Mouse (Mus musculus): ENCODE measurements around the gene Myo1h.

Gene Myo1h

DNA sequence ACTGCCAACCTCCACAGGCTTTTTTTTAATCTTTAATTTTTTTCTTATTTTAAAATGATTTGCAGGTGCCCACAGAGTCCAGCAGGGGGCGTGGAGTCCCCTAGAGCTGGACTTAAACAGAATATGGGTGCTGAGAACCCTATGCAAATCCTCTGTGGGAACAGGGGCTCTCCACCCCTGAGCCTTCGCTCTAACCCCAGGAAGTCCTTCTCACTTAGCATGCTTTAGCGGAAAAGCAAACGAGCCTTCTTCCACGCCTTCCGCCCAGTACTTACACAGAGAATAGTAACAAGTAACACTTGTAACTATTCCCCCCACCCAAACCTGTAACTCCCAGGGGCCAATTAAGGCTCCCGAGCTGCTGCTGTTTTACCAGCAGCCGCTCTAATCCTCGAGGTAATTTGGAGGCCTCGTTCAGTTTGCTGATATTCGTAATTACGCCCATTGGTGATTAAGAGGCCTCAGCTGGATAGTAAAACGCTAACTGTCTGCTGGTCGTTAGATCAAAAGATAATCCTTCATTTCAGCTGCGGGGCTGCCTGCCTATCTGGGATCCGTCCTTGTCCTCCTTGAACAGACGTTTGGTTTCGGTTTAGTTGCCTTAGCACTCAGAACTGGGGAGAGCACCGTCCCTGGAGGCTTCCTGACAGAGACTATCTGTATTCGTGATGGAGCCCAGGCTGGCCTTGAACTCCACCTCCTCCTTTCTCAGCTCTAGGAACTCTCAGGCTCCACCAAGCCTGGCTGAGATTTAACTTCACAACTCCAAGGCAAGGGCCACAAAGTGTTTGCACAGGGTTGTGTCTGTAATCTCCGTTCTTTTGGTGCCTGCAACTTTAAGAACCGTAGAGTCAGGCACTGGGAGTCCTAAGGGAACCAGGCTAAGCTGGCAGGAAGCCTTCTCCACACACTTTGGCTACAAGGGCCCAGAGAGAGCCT lies 8.0 kb downstream of the Myo1h start:
- DNase-seq (ENCODE audit: low read depth, low spot score): peak; percentile 14

GRCm38 (mm10) chr5:114298212-114298894 lies 9.4 kb downstream of the Myo1h start:
- no peak for DNase-seq (ENCODE audit: low read depth, low spot score)

DNA sequence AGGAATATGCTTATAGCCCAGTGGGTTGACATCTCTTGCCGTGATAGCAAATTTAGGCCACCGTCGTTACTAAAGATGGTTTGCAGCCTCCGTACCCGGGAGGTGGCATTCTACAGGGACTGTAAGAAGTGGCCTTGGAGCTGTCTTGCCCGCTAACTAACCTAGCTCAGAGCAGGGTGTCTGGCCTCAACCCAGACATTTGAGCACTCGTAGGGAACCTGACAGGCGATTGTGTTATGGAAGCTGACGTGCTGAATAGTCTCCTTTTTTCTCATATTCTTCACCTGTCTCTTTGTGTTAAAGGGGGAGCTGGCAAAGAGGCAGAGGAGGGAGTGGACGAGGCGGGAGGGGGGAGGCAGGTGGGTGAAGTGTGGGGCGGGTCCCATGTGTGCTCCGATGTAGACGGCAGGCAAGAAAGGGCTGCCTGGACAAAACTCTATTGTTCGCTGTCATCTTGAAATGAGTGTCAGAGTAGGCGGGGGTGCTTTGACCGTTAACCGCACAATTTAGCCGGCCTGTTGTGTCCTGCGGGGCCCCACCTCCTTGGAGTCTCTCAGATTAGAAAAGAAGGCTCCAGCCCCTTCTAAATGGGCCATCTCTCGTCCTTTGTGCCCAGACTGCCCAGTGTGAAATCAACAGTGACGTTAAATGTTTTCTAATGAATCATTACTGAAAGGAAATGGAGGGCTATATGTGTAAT lies 10.3 kb downstream of the Myo1h start:
- no peak for DNase-seq (ENCODE audit: low read depth, low spot score)

GRCm38 (mm10) chr5:114299883-114300610 lies 11.1 kb downstream of the Myo1h start:
- DNase-seq (ENCODE audit: low read depth, low spot score): no peak

DNA sequence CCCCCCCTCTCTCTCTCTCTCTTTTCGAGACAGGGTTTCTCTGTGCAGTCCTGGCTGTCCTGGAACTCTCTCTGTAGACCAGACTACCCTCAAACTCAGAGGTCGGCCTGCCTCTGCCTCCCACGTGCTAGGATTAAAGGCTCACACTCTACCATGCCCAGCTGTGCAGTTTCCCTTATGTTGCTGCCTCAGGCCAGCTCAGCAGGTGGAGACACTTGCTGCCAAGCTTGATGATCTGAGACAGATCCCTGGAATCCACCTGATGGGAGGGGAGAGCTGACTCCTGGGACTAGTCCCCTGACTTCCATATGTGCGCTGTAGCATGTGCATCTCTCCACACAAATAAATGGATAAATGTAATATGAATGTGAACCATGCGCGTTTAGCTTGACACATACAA lies 14.2 kb downstream of the Myo1h start:
- no peak for DNase-seq (ENCODE audit: low read depth, low spot score)

DNA sequence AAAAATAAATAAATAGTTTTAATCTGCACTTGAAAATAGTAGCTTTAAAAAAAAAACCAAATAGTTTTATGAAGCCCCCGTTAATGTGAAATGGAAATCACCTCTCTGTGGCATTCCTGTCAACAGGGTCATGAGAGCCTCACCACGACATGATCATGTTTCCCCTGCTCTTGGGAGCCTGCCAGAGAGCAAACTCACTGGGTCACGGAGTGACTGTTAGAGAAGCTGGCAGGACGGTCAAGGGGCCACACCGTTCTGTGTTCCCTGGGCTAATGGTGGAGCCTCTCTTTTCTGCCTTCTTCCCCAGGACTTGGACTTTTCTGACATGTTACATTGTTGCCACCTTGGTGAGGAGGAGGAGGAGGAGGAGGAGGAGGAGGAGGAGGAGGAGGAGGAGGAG lies 17.5 kb downstream of the Myo1h start:
- DNase-seq (ENCODE audit: low read depth, low spot score): no peak

DNA sequence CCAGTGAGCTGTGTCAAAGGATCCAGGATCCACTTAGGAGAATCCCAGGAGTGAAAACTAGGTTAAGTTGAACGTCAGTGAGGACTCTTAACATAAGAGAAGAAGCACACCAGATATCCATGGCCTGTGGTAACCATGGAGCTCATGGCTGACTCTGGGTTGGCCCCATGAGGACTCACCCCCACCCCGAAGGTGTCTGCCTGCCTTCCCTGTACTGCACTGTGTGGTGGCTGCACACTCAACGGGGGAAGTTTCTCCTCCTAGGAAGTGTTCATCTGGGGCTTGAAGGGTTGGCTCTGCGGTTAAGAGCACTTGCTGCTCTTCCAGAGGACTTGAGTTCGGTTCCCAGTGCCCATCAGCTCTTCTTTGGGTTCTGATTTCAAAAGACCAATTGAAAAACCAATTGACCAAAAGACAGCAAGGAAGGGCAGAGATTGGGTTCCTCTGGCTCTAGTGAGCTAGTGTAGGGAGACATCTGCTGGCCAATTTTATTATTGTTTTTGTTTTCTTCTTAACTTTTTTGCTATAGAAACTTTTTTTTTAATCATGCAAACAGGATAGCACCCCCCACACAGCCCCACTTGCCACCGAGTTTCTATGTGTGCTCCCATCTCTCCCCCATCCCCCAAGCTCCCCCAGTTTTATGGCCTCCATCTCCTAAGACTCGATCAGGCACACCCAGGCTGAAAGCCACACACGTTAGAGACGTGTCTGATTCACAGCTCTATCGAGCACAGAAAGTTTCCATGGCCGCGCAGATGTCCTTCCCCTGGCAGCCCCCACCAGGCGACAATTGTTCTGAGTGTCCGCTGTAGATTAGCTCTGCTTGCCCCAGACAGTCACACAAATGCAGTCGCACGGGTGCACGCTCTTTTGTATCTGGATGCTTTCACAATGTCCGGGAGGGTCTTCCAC lies 20.1 kb downstream of the Myo1h start:
- DNase-seq (ENCODE audit: low read depth, low spot score): peak; percentile 63

DNA sequence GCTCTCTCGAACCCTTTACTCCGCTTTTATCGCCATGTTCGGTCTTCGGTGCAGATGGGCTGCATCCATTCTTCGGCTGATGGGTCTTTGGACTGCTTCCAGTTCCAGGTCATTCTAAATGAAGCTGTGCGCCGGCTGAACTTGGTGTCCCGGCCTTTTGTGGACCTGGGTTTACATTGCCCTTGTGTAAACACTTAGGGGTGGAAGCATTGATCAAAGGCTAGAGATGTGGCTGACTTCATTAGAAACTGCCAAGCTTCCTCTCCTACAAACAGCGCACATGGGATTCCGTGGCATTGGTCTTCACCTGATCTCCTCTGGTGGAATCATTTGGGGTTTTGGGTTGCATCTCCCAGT lies 20.7 kb downstream of the Myo1h start:
- no peak for DNase-seq (ENCODE audit: low read depth, low spot score)

GRCm38 (mm10) chr5:114323105-114323790 lies 34.3 kb downstream of the Myo1h start:
- DNase-seq (ENCODE audit: low read depth, low spot score): peak; percentile 85

GRCm38 (mm10) chr5:114323791-114324507 lies 35.0 kb downstream of the Myo1h start:
- peak; percentile 60 for DNase-seq (ENCODE audit: low read depth, low spot score)

DNA sequence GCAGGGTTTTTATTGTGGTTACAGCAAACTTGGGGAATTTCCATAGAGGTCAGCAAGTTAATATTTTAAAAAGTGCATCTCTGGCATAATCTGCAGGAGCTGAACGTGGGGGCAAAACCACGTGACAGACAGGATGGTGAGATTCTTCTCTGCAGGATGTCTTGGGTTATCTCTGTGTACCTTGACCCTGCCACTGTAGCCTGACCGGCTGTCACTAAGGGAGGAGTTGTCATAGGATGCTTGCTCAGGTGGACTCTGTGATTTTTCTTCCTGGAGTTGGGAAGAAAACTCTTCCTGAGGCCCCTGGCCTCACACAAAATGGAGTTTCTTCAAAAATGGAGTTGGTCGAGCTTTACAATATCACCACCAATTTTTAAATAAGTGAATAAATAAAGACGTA lies 54.0 kb downstream of the Myo1h start:
- DNase-seq (ENCODE audit: low read depth, low spot score): peak; percentile 15

DNA sequence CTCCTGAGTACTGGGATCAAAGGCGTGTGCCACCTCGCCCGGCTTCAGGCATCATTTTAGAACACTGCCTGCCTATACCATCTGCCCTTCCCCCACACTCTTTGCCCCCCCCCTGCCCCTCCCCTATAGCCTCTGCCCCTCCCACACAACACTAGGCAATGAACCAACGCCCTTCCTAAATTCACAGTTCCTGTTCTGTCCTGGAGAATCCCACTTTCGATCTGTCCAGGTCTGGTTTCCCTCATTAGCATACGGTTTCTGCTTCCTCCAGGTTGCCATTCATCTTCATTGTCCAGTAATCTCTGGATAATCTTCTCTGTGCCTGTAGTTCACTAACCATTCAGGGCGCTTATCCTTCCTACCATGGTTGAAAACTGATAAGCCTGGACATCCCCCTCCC lies 54.6 kb downstream of the Myo1h start:
- no peak for DNase-seq (ENCODE audit: low read depth, low spot score)

DNA sequence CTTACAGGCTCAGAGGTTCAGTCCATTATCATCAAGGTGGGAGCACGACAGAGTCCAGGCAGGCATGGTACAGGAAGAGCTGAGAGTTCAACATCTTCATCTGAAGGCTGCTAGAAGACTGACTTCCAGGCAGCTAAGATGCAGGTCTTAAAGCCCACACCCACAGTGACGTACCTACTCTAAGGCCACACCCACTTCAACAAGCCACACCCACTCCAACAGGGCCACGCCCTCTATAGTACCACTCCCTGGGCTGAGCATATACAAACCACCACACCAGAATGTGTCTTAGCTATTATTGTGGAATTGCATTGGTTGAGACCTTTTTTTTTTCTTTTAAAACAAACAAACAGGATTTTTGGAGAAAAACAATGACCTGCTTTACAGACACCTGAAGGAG lies 56.6 kb downstream of the Myo1h start:
- DNase-seq (ENCODE audit: low read depth, low spot score): peak; percentile 35

DNA sequence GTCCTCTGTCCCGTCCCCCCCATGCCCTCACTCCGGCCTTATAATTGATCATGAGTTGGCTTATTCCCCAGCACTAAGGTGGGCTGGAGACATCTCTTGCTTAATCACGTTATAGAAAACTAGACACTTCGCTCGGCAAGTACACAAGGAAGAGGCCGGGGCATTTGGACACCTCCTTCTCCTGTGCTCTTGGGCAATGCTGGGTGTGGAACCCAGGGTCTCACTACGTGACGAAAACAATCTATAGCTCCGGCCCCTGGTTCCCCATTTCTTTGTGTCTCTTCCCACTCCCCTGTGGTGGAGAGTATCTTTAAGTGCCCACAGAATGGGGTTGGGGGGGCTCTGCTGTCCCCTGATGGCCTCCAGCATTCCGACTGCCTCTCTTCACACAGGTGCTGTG lies 58.0 kb downstream of the Myo1h start:
- DNase-seq (ENCODE audit: low read depth, low spot score): no peak

GRCm38 (mm10) chr5:114351490-114351889 lies 62.5 kb downstream of the Myo1h start:
- DNase-seq (ENCODE audit: low read depth, low spot score): no peak

GRCm38 (mm10) chr5:114356250-114356935 lies 67.4 kb downstream of the Myo1h start:
- DNase-seq (ENCODE audit: low read depth, low spot score): peak; percentile 72

DNA sequence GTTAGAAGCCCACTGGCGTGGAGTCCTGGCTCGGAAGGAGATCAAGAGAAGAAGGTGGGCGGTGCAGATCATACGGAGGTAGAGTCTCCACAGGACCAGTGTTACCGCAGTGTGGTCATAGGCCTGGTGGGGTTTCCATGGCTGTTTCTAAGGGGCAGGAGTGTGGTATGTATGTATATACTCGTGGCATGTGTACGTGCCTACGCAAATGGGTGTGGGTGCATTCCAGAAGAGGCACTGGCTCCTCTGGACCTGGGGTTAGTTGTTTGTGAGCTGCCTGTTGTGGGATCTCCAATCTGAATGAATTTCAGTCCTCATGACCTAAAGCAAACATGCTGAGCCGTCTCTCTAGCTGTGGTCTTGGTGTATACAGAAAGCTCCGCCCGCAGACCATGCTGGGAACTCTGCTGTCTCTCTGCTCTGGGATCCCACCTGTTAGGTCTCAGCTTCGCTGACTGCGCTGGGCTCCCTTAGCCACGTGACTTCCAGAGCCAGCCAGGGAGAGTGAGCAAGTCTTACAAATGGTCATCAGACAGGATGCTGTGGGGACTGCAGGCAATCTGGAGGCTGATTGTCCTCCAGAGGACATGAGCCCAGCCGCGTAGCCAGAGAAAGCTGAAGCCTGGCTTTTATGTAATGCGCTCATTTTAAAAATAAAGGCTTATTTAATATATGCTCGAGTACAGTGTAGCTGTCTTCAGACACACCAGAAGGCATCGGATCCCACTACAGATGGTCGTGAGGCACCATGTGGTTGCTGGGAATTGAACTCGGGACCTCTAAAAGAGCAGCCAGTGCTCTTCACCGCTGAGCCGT lies 68.2 kb downstream of the Myo1h start:
- DNase-seq (ENCODE audit: low read depth, low spot score): peak; percentile 30

GRCm38 (mm10) chr5:114358833-114359232 lies 69.9 kb downstream of the Myo1h start:
- DNase-seq (ENCODE audit: low read depth, low spot score): no peak

All from CD4-positive helper T cell, adult 2 months (primary cell).